Mouse (Mus musculus): ENCODE results near the gene Bhlha9.
"Not testable (repeated sequence)": the region's sequence is repeated elsewhere in the genome, so short reads cannot be mapped to it uniquely, and the experiment has no call there.

The Bhlha9 gene

DNA sequence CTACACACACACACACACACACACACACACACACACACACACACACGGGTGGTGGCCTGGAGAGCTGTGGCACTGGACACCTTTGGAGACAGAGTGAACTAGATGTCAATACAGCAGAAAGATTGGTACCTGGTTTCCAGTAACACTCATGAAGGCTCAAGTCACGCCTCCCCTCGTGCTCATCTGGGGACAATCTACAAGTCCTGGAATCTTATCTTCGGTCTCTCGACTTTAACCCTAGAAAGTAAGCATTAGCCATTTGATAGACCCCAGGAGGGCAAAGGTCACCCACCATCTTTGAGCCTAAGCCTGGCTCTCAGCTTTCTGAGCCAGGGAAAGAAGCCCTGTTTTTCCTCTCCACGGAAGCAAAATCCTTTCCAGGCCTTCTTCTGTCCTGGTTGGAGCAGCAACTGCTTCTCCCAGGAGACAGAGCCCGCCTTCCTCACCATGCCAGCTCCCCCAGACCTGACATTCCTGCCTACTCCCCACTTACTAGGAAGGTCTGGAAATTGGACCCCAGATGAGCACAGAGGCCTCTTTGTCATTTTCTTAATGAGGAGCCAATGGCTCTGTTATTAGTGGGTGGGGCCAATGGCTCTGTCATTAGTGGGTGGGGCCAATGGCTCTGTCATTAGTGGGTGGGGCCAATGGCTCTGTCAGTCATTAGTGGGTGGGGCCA is 10.3 kb upstream of the Bhlha9 start:
- no peak for DNase-seq (ENCODE audit: low spot score)

DNA sequence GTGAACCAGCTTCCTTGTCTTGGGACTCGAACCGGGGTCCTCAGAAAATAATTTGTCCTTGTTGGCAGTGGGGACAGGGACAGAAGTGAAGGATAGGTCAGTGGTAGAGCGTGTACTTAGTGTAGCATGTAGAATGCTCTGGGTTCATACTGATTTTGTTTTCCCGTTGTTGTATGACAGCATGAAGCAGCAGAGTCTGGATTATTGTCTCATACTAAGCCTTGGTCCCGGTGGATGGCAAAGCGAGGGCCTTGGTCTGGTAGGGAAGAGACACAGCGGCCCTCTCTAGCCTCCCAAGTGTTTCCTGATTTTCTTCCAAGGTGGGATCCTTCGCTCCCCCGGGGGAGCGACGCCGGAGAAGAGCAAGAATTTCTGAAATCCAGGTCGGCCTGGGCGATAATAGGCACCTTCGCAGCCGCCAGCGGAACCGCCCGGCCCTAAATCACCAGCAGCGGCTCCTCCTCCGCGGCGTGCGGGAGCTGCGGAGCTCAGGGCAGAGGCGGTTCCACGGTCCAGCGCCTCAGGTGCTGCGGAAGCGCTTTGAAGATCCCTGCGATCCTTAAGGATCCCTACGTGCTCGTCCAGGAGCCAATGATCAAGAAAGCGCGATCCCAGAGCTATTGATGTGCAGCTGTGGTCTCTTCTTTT is 6.1 kb upstream of the Bhlha9 start:
- no peak for DNase-seq (ENCODE audit: low spot score)

DNA sequence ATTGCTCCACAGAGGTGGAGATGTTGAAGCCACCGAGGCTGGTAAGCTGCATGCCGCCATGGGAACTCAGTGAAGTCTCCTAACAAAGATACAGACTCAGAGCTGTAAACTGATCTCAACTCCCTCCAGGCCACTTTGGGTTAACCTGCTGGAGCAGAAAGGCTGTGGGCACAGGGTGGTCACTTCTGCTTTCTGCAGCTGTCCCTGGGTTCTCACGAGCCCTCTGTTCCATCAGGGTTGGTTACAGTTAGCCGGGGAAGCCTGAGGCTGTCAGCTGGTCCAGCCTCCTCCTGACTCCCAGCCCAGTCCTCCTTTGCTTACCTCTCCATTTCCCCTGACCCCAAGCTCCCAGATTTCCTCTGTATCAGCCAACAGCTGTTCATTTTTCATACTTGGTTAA is 4.5 kb upstream of the Bhlha9 start:
- no peak for DNase-seq (ENCODE audit: low spot score)

DNA sequence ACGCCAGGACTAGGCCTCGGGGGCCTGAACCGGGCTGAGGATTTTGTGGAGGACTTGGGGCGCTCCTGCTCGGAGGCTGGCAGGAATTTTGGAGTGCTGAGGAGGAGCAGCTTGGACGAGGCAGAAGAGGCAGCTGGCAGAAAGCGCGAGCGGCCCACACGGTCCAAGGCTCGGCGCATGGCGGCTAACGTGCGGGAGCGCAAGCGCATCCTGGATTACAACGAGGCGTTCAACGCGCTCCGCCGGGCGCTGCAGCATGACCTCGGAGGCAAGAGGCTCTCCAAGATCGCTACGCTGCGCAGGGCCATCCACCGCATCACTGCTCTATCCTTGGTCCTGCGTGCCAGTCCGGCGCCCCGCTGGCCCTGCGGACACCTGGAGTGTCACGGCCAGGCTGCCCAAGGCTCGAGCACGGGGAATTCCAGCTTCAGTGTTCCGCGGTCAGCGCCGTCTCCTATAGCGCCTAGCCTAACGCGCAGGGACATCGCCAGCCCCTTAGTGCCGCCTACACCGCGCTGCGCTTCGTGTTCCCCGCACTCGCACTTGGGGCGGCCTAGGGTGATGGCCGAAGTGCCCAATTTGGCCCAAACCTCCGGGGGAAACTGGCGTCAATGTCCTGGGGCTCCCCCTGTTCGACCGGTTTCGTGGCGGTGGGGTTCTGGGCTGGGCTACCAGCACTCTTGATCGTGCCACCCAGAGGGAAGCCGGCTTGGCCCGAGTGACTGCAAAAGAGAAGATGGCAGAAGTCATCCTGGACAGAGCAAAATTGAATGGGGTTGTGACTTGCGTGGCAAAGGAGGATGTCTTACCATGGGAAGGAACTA is 503 bp downstream of the Bhlha9 start:
- DNase-seq (ENCODE audit: low spot score): no peak

DNA sequence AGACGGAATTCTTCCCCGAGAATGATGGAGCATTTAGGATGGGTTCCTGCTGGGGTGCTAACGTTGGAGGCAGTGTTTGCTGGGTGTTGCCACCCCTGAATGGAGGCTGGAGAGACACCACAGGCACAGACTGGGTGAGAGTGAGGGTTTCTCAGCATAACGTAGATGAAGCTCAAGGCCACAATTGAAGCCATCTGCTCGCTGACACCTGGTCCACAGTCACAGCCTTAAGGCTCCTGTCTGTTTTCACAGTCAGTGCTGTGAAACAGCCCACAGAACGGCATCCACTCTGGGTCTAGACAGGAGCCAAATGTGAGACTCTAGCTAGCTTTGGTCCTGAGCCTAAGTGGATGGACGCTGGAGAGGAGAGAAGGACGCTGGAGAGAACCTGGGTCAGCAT is 1.9 kb downstream of the Bhlha9 start:
- DNase-seq (ENCODE audit: low spot score): no peak

DNA sequence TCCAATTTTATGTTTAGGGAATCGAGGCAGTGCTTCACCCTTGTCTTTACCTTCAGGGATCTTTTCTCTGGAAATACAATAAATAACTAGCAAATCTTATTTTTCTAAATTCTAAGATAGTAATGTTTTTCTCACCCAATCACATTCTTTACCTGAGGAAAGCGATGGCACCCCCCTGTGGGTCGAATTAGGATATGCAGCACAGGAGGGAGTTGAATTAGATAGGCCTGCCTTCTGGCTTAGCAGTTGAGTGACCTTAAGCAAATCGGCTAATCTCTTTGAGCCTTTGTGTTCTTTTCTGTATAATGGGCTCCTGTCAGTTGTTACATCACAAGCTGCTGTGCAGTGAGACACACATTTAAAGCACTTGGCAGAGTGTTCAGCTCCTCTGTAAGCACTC is 2.4 kb downstream of the Bhlha9 start:
- DNase-seq (ENCODE audit: low spot score): no peak

DNA sequence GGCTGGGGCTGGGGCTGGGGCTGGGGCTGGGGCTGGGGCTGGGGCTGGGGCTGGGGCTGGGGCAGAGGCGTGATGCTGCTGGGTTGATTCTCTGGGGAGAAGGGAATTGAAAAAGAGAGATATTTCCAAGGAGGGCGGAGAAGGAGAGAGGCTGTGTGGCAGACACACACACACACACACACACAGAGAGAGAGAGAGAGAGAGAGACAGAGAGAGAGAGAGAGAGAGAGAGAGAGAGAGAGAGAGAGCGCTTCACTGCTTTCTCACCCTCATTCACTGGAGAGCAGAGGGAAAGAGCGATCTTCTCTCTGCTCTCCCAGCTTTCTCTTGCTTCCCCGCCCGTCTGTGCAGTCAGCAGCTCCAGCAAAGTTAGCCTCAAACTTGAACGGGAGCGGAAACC is 7.2 kb downstream of the Bhlha9 start, which contains the start of gene Trarg1:
TSS of gene Trarg1 (plus strand) at position 301 of the 400 bp plus-strand sequence.
- DNase-seq (ENCODE audit: low spot score): not testable (repeated sequence)

DNA sequence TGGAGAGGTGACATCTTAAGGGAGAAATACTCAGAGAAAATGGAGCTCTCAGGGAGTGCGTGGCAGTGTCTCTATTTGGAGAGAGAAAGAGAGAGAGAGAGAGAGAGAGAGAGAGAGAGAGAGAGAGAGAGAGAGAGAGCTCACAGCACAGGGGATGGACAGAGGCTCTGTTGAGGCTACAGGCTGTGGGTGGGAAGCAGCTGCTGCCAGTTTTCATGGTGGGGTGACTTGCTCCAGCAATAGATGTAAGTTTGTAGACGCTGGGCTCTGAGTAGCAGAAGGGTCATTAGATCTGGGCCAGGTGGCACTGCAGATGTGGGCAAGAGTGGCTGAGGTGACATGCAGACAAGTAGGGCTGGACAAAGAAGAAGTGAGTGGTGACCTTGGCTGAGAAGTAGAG is 13.3 kb downstream of the Bhlha9 start:
- no peak for DNase-seq (ENCODE audit: low spot score)

DNA sequence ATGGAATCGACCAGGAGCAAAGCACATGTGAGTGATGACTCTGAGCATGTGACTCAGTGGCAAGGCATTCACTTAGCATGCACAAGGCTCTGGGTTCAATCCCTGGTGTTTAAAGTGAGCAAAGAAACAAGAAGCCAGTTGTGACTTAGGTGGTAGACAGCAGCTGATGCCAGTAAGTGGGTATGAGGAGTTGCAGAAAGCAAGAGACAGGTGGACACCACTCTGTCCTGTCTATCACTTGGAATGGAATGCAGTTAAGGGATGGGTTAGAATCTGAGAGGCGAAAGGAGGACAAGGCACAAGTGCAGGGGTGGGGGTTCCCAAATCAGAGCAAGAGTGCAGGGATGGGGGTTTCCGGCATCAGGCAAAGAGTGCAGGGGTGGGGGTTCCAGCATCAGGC is 19.8 kb downstream of the Bhlha9 start:
- DNase-seq (ENCODE audit: low spot score): no peak

DNA sequence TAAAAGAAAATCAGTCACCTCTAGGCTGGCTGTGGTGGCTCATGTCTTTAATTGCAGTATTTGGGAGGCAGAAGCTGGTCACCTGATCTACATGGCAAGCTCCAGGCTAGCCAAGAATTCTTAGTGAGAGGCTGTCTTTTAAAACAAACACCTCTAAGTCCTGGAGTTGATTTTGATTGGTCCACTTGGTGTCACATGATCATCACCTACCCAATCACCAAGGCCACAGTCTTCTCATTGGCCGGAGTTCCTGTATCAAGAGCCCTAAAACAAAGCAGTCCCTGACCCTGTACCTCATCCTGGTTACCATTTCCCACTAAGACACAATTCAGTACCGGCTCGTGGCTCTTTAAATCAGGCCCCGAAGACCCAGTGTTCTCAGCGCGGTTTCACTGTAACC is 23.5 kb downstream of the Bhlha9 start:
- DNase-seq (ENCODE audit: low spot score): peak; percentile 18

DNA sequence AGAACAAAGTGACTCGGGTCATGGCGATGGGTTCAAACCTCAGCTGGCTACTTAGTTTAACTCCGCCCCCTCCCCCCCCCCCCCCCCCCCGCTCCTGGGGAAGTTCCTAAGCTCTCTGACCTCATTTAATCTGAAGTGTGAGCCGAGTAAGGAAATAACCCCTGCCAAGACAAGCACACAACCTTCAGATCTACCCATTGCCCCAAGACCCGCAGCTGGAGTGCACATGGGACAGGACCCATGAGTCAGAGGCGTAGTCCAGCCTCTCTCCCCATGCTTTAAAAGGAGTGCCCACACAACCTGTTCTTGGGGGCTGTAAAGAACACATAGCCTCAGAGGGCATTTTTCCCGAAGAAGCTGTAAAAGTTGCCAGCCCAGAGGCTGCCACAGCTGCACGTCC is 27.4 kb downstream of the Bhlha9 start:
- no peak for DNase-seq (ENCODE audit: low spot score)

DNA sequence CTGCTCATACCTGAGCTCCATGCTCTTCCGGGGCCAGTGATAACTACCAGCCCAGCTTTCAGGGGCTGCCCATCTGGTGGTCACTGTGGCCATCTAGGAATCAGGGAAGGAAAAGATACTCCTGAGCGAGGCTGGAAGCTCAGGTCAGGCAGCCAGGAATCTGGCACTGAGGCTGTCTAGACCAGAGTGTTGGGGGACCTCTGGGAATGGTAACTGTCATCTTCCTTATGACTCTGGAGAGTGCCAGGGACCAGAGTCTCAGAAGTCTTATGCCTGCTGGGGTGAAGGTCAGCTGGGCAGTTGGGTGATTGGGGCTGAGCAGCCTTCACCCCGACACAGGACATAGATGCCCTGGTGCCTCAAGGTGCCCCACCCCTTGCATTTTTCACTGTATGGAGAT is 35.4 kb downstream of the Bhlha9 start:
- no peak for DNase-seq (ENCODE audit: low spot score)

DNA sequence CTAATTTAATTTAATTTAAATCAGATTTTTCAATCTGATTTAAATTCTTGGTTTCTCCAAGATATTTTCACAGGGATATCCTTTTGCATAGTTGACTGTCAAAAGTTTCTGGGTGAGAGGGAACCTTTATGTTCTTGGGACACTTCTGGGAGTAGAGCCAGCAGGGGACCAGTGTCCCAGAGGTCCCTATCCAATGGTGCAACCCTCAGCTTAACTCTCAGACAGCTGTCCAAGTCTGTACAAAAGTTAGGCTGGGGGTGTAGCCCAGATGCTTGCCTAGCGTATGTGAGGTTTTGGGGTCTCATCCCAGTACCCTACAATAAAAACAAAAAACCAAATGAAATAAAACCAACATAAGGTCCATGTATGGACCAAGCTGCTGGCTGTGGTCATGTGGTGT is 35.8 kb downstream of the Bhlha9 start:
- DNase-seq (ENCODE audit: low spot score): no peak

DNA sequence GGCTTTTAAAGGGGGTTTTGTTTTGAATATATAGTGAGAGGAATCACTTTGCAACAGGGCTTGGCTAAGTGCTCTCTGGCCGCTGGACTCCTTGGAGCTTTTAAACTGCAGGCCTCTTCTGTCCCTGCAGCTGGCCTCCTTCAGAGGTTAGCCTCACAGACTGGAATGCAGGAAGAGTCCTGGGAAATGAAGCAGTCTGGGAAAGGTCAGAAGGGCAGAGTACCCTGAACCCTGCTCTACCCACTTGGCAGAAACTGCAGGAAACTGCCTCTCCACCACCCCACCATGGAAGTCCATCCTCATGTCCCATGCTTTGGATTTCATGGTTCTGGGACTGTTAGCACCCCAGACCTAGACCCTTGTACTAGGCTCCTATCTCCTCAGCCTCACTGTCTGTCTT is 36.6 kb downstream of the Bhlha9 start:
- DNase-seq (ENCODE audit: low spot score): no peak

DNA sequence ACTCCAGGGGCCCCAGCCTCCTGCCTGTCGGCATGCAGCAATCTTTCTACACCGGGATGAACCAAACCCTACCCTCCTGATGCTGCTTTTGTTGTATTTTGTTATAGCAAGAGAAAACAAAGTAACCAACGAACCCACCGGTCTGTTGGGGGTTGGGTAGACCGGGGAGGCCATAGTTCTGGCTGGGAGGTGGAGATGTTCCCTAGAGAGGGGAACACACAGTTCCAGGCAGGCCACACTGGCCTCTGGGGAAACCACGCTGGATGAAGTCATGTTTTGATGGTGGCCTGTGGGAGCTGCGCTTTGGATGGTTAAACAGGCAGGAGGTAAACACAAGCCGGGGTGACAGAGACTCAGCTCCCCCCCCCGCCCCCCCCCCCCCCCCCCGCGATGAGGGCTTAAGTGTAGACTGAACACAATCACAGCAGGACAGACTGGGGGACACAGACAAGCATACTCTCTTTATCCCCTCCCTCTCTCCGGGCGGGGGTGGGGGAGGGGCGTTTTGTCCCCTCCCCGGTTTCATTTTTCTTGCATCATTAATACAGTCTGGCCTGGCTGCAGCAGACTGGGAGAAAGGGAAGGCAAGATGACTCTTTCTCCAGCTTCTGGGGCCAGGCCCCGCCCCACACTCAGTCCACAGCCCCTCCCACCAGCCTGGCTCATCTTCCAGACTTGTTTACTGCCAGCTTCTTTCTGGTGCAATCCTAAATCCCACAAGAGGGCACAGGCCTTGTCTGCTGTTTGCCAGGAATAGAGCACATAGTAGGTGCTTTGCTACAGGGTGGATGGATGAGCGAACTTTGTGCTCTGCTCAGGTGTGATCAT is 37.6 kb downstream of the Bhlha9 start:
- DNase-seq (ENCODE audit: low spot score): no peak

DNA sequence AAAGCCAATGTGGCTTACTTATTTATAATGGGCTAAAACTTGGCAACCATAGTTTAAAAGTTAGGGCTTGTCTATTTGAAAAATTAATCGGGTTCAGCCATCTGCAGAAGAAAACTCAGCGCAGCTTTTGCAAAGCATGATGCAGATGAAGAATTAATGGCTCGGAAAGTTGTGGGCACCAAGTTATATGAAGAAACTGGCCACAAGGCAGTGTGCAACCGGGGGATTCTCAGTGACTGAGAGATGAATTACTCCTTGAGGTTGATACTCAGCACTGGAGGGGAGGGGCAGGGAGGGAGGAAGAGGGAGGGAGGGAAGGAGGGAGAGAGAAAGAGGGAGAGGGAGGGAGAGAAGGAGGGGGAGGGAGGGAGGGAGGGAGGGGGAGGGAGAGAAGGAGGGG is 44.7 kb downstream of the Bhlha9 start:
- no peak for DNase-seq (ENCODE audit: low spot score)

Data from left cerebral cortex, adult 11 months (tissue).